Mouse (Mus musculus): Measurements from ENCODE around the gene Cdk1. TPM values are rescaled to one million over a fixed set of nuclear protein-coding genes. Genes with fewer than 3 reads are reported as not detected.
"Not testable (repeated sequence)": the region's sequence is repeated elsewhere in the genome, so short reads cannot be mapped to it uniquely, and the experiment has no call there.

Cdk1 gene
- polyA plus RNA-seq, 1 experiment from 2014 or later: 441 TPM

DNA sequence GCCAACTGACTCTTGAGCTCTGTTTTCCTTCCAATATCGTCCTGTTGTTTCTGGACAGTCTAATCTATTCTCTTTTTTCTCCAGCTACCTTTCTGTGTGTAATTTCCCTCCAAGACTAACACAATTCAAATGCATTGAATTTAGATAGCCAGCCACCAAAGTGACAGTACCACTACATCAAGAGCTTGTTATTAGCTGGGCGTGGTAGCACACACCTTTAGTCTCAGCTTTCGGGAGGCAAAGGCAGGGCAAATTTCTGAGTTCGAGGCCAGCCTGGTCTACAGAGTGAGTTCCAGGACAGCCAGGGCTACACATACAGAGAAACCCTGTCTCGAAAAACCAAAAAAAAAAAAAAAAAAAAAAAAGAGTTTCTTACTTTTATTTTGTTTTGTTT is 345 bp upstream of the Cdk1 start:
- H3K9ac ChIP-seq (ENCODE audit: low read depth, low read length): peak overlapping the region; percentile 100
- H3K27ac ChIP-seq (ENCODE audit: low read depth, low read length): peak overlapping the region; percentile 70
- DNase-seq (ENCODE audit: low spot score); H3K27me3 ChIP-seq (replicated peaks; ENCODE audit: control insufficient read depth, insufficient read depth, low read length); H3K9me3 ChIP-seq (ENCODE audit: control insufficient read depth, low read length): not testable (repeated sequence)
- H3K4me1 ChIP-seq (replicated peaks; ENCODE audit: control insufficient read depth, insufficient read depth, low read length): peaks cover 30% of the 10 kb centered on the region
- peak overlapping the region; percentile 98 for H3K4me3 ChIP-seq (ENCODE audit: low read depth, low read length)
- peak overlapping the region; percentile 97 for H3K4me2 ChIP-seq
- 30% methylated on average over 5 of the region's 5 CpGs for WGBS
- peaks cover 27% of the 10 kb centered on the region for H3K36me3 ChIP-seq (ENCODE audit: control insufficient read depth, insufficient read depth, low read length)
- peak; percentile 54 for ATAC-seq (replicated peaks; ENCODE audit: low FRiP score)

GRCm38 (mm10) chr10:69351842-69352211 is 911 bp downstream of the Cdk1 start:
- H3K4me3 ChIP-seq (ENCODE audit: low read depth, low read length): peak overlapping the region; percentile 98
- H3K9me3 ChIP-seq (ENCODE audit: control insufficient read depth, low read length): no peaks in the 10 kb centered on the region
- peaks cover 30% of the 10 kb centered on the region for H3K4me1 ChIP-seq (replicated peaks; ENCODE audit: control insufficient read depth, insufficient read depth, low read length)
- H3K9ac ChIP-seq (ENCODE audit: low read depth, low read length): peak overlapping the region; percentile 100
- WGBS: 0% methylated on average over 11 of the region's 11 CpGs
- peak overlapping the region; percentile 97 for H3K4me2 ChIP-seq
- no peaks in the 10 kb centered on the region for H3K27me3 ChIP-seq (replicated peaks; ENCODE audit: control insufficient read depth, insufficient read depth, low read length)
- H3K27ac ChIP-seq (ENCODE audit: low read depth, low read length): peak overlapping the region; percentile 90
- ATAC-seq (replicated peaks; ENCODE audit: low FRiP score): no peak
- peaks cover 38% of the 10 kb centered on the region for H3K36me3 ChIP-seq (ENCODE audit: control insufficient read depth, insufficient read depth, low read length)
- peak; percentile 41 for DNase-seq (ENCODE audit: low spot score)

DNA sequence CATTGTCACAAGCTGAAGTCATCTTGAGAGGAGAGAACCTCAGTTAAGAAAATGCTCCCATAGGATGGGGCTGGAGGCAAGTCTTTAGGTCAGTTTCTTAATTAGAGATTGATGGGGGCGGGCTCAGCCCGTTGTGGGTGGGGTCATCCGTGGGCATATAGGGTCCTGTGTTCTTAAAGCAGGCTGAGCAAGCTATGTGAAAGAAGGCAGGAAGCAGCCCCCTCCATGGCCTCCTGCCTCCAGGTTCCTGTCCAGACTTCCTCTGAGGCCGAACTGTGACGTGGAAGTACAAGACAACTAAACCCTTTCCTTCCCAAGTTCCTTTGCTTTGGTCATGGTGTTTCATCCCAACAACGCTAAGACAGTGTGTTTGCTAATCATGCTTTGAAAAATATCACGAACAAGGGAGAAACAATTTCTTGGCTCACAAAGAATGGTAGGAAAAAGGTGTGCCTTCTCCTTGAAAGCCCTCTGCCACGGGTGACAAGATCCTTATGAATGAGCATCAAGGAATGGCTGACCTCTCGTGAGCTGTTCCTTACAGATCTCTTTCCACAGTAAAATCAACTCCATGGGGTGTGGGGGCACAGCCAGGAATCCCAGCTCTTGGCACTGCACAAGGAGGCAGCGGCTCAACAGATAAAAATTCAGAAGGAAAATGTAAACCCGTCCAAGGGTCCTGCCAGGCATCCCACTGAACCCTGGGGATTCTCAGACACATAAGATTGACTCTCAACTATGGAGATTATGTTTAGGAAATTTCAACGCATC is 1.5 kb downstream of the Cdk1 start:
- WGBS: 17% methylated on average over 12 of the region's 12 CpGs
- peaks cover 44% of the 10 kb centered on the region for H3K36me3 ChIP-seq (ENCODE audit: control insufficient read depth, insufficient read depth, low read length)

DNA sequence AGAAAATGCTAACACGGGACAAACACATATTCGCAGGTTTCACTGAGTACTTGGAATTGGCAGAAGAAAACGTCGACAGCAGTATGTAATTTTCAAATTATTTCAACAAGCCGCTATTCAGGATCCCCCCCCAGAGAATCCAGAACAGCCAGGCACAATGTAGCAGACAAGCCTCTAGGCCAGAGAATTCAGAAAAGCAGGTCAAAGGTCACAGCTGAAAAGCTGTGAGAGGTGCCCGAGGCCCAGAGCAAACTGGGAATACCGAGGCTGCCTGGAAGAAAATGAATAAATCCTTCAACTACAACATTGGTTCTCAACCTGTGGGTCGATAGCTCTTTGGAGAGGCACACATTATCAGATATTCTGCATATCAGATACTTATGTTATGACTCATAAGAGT is 4.5 kb downstream of the Cdk1 start:
- H3K36me3 ChIP-seq (ENCODE audit: control insufficient read depth, insufficient read depth, low read length): peaks cover 70% of the 10 kb centered on the region
- H3K4me3 ChIP-seq (ENCODE audit: low read depth, low read length): no peak overlapping the region
- WGBS: 83% methylated on average over 8 of the region's 8 CpGs
- H3K9me3 ChIP-seq (ENCODE audit: control insufficient read depth, low read length): no peaks in the 10 kb centered on the region
- no peak overlapping the region for H3K9ac ChIP-seq (ENCODE audit: low read depth, low read length)
- no peaks in the 10 kb centered on the region for H3K27me3 ChIP-seq (replicated peaks; ENCODE audit: control insufficient read depth, insufficient read depth, low read length)
- no peak overlapping the region for H3K27ac ChIP-seq (ENCODE audit: low read depth, low read length)
- DNase-seq (ENCODE audit: low spot score) (no peak), ATAC-seq (replicated peaks; ENCODE audit: low FRiP score) (no peak)
- H3K4me1 ChIP-seq (replicated peaks; ENCODE audit: control insufficient read depth, insufficient read depth, low read length): peaks cover 30% of the 10 kb centered on the region
- no peak overlapping the region for H3K4me2 ChIP-seq

More for the DNA sequence above, 1.5 kb downstream of the Cdk1 start:
- peak overlapping the region; percentile 97 for H3K4me2 ChIP-seq
- no peaks in the 10 kb centered on the region for H3K27me3 ChIP-seq (replicated peaks; ENCODE audit: control insufficient read depth, insufficient read depth, low read length)
- peak overlapping the region; percentile 21; the same call in 1 of the 2 replicates for H3K27ac ChIP-seq (ENCODE audit: low read depth, low read length)
- no peak for DNase-seq (ENCODE audit: low spot score)
- H3K4me1 ChIP-seq (replicated peaks; ENCODE audit: control insufficient read depth, insufficient read depth, low read length): peaks cover 30% of the 10 kb centered on the region
- H3K4me3 ChIP-seq (ENCODE audit: low read depth, low read length): peak overlapping the region; percentile 98
- peak overlapping the region; percentile 100 for H3K9ac ChIP-seq (ENCODE audit: low read depth, low read length)
- ATAC-seq (replicated peaks; ENCODE audit: low FRiP score): no peak; the same call in 1 of the 2 replicates
- H3K9me3 ChIP-seq (ENCODE audit: control insufficient read depth, low read length): no peaks in the 10 kb centered on the region

DNA sequence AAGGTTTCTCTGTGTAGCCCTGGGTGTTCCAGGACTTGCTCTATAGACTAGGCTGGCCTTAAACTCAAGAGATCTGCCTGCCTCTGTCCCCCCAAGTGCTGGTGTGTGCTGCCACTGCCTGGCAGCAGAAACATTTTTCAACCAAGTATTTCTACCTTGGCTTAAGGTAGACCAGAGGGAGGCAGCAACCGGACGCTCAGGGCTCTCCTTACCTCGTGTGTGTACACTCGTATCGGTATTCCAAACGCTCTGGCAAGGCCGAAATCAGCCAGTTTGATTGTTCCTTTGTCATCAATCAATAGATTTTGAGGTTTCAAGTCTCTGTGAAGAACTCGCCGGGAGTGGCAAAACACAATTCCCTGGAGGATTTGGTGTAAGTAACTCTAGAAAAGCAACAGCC is 10.4 kb downstream of the Cdk1 start:
- WGBS: 91% methylated on average over 9 of the region's 9 CpGs
- Histone ChIP-seq H3K4me3 (ENCODE audit: low read depth, low read length) (no peak overlapping the region), H3K27ac (ENCODE audit: low read depth, low read length) (no peak overlapping the region), H3K27me3 (replicated peaks; ENCODE audit: control insufficient read depth, insufficient read depth, low read length) (no peaks in the 10 kb centered on the region), H3K36me3 (ENCODE audit: control insufficient read depth, insufficient read depth, low read length) (peaks cover 84% of the 10 kb centered on the region), H3K4me2 (no peak overlapping the region), H3K9ac (ENCODE audit: low read depth, low read length) (no peak overlapping the region), H3K9me3 (ENCODE audit: control insufficient read depth, low read length) (no peaks in the 10 kb centered on the region), H3K4me1 (replicated peaks; ENCODE audit: control insufficient read depth, insufficient read depth, low read length) (no peaks in the 10 kb centered on the region; the same call in 1 of the 2 replicates)
- ATAC-seq (replicated peaks; ENCODE audit: low FRiP score): no peak
- DNase-seq (ENCODE audit: low spot score): no peak

- no peak overlapping the region for H3K9ac ChIP-seq (ENCODE audit: low read depth, low read length)
- 84% methylated on average over 6 of the region's 6 CpGs for WGBS
- H3K27me3 ChIP-seq (replicated peaks; ENCODE audit: control insufficient read depth, insufficient read depth, low read length): no peaks in the 10 kb centered on the region
- H3K27ac ChIP-seq (ENCODE audit: low read depth, low read length): no peak overlapping the region
- no peak overlapping the region for H3K4me3 ChIP-seq (ENCODE audit: low read depth, low read length)
- ATAC-seq (replicated peaks; ENCODE audit: low FRiP score): 0 out of 2 replicates have a peak, but pooled peaks have one; percentile 16
- no peak for DNase-seq (ENCODE audit: low spot score)
- H3K4me2 ChIP-seq: no peak overlapping the region
- H3K4me1 ChIP-seq (replicated peaks; ENCODE audit: control insufficient read depth, insufficient read depth, low read length): no peaks in the 10 kb centered on the region; the same call in 1 of the 2 replicates
- peaks cover 84% of the 10 kb centered on the region for H3K36me3 ChIP-seq (ENCODE audit: control insufficient read depth, insufficient read depth, low read length)
- H3K9me3 ChIP-seq (ENCODE audit: control insufficient read depth, low read length): no peaks in the 10 kb centered on the region
Observed at GRCm38 (mm10) chr10:69341570-69342227, 11.0 kb downstream of the Cdk1 start.

DNA sequence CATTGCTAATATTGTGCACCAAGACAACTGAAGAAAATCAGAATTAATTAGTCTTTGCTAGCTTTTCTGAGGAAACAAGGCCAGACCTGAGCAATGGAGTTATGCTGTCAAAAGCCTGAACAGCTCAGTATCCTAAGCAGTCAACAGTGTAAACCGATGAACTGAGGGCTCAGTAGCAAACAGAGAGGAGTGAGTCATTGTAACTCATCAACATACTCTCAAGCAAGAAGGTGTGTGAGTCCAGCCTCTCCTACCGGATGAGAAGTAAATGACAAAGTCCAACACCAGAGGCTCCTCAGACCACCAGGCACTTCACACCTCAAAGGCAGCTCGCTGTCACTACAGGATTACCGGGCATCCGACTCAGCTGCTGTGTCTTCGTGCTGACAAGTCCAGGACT is 12.7 kb downstream of the Cdk1 start:
- Histone ChIP-seq H3K4me3 (ENCODE audit: low read depth, low read length) (no peak overlapping the region), H3K4me1 (replicated peaks; ENCODE audit: control insufficient read depth, insufficient read depth, low read length) (no peaks in the 10 kb centered on the region; the same call in 1 of the 2 replicates), H3K9ac (ENCODE audit: low read depth, low read length) (no peak overlapping the region), H3K9me3 (ENCODE audit: control insufficient read depth, low read length) (no peaks in the 10 kb centered on the region), H3K27ac (ENCODE audit: low read depth, low read length) (no peak overlapping the region), H3K4me2 (no peak overlapping the region), H3K36me3 (ENCODE audit: control insufficient read depth, insufficient read depth, low read length) (peaks cover 77% of the 10 kb centered on the region), H3K27me3 (replicated peaks; ENCODE audit: control insufficient read depth, insufficient read depth, low read length) (no peaks in the 10 kb centered on the region)
- ATAC-seq (replicated peaks; ENCODE audit: low FRiP score): no peak
- 94% methylated on average over 6 of the region's 6 CpGs for WGBS
- no peak for DNase-seq (ENCODE audit: low spot score)

DNA sequence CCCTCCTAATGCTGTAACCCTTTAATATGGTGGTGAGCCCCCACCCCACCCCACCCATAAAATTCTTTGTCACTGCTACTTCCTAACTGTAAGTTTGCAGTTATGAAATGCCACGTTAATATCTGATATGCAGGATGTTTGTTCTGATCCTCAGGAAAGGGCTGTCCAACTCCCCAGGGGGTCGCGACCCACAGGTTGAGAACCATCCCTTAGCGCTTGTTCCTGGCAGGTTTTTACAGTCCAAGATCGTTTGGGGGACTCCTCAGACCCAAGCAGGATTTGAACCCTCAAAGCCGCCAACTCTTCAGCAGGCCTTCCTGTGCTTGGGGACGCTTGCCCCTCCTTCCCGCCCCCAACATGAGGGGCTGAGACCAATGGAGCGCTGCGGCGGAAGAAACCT is 16.5 kb downstream of the Cdk1 start:
- Histone ChIP-seq H3K4me1 (replicated peaks; ENCODE audit: control insufficient read depth, insufficient read depth, low read length) (no peaks in the 10 kb centered on the region), H3K9ac (ENCODE audit: low read depth, low read length) (no peak overlapping the region), H3K4me3 (ENCODE audit: low read depth, low read length) (no peak overlapping the region), H3K9me3 (ENCODE audit: control insufficient read depth, low read length) (no peaks in the 10 kb centered on the region), H3K27me3 (replicated peaks; ENCODE audit: control insufficient read depth, insufficient read depth, low read length) (no peaks in the 10 kb centered on the region), H3K4me2 (no peak overlapping the region), H3K27ac (ENCODE audit: low read depth, low read length) (no peak overlapping the region), H3K36me3 (ENCODE audit: control insufficient read depth, insufficient read depth, low read length) (peaks cover 46% of the 10 kb centered on the region)
- WGBS: 92% methylated on average over 11 of the region's 11 CpGs
- ATAC-seq (replicated peaks; ENCODE audit: low FRiP score) (no peak), DNase-seq (ENCODE audit: low spot score) (no peak)
